Mouse (Mus musculus) adrenal gland, postnatal 36 days (tissue): ENCODE data around the gene Lama4. TPM values are rescaled to one million over a fixed set of nuclear protein-coding genes. Genes with fewer than 3 reads are reported as not detected.

Experiments
- DNase-seq, 2 experiments: peaks; one replicate each; pipeline ENCODE4 v3.0.0; 2021; ENCODE audit warnings: mixed read lengths in 1 of 2
- total RNA-seq, 2 experiments: library from RNA; stranded (reverse); gene quantifications; 2 replicates each; pipeline ENCODE4 v1.2.3; 2021

Gene Lama4
- total RNA-seq, 2 experiments from 2014 or later, result 56.7 to 86.6 TPM

DNA sequence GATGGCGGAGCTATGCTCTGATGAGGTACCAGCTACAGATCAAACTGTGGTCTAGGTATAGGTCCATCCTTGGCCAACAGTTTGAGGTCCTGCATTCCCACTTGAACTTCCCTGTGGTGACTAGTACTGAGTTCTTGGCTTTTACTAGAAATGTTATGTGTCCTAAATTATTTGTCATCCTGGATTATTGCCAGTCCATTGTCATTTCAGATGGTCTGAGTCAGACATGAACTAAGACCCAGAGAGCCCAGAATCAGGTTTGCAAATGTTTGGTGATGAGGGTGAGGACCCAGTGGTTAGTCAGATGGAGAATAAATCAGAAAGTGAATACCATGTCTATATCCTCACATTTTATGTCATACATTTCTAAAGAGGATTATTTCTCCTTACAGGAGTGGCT lies 192.0 kb downstream of the Lama4 start:
- no peak for DNase-seq

DNA sequence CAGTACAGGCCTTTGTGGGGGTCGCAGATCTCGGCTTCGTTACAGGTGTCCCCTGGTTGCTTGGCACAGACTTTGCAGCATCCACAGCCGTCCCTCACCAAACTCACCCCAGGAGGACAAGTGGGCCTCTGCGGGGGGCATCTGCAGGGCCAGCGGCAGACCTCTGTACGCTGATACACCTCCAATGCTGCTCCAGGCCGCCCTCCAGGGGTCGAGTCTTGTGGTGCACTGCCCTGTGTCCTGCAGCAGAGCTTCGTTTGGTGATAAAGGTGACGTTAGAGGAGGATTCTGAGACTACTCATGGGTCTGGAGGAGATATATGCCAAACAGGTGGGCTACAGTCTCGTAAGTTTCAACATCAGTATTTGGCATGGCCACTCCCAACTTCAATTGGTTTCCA lies 193.0 kb downstream of the Lama4 start:
- no peak for DNase-seq

Other genes starting within 250 kb of the Lama4 start
- gene Rfpl4b, start 143.7 kb upstream of the Lama4 start, total RNA-seq, result not detected
- gene Fam229b, start 168.4 kb downstream of the Lama4 start, total RNA-seq, result 1 to 10 TPM; 3.0 to 3.5 TPM
- 1 to 10 TPM in 1 of 2 experiments, under 1 TPM in 1; 0.89 to 1.6 TPM for gene Tube1, start 168.5 kb downstream of the Lama4 start, total RNA-seq
- gene Ccn6, start 198.3 kb downstream of the Lama4 start, total RNA-seq, result under 1 TPM; 0.26 to 0.70 TPM